Mouse (Mus musculus) thymus, postnatal 36 days (tissue): Measurements from ENCODE around the gene Cubn.

Source experiments
- DNase-seq, 2 experiments: peaks; one replicate each; pipeline ENCODE4 v3.0.0; 2022; ENCODE audit warnings: mixed read lengths in 2 of 2

Cubn gene

DNA sequence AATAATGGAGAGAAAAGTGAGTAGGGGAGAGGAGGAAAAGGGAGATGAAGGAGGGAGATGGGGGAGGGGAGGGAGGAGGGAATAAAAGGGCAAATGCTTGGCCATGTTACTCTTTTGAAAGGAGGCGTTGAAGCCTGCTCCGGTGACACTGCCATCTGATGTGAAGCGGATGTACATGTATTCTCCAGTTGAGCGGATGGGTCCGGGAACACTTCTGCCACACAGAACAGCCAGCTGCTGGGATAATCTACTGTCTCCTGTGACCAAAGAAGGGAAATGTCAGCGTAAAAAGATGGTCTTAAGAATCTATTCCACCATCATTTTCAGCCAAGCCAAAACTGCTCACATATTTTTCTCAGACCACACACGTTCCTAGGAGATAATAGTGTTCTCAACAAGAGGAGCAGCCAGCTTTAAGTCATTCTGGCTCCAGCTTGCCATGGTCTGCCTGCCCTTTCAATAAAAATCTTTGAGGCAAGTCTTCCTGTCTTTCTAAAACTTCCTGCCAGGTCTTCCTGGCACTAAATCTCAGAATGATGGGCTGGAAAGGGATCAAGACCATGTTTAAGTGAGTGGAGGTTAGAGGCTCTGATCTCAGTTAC is 149.2 kb downstream of the Cubn start:
- no peak for DNase-seq

DNA sequence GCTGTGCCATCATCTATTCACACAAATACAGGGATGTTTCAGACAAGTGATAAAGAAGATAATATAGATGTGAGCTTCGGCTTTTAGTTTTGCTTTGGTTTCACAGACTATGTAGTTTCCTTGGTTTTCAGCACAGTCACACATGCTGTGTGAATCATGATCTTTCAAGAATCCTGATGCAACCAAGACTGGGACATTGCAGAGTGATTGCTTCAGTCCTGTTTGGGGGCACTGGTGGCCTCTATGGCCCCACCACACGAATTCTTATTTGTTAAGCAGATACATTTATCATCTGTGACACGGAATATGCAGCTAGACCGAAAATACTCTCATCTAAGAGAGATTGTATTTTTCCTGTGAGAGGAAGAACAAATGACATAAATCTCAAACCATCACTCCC is 156.2 kb downstream of the Cubn start:
- DNase-seq, result no peak

DNA sequence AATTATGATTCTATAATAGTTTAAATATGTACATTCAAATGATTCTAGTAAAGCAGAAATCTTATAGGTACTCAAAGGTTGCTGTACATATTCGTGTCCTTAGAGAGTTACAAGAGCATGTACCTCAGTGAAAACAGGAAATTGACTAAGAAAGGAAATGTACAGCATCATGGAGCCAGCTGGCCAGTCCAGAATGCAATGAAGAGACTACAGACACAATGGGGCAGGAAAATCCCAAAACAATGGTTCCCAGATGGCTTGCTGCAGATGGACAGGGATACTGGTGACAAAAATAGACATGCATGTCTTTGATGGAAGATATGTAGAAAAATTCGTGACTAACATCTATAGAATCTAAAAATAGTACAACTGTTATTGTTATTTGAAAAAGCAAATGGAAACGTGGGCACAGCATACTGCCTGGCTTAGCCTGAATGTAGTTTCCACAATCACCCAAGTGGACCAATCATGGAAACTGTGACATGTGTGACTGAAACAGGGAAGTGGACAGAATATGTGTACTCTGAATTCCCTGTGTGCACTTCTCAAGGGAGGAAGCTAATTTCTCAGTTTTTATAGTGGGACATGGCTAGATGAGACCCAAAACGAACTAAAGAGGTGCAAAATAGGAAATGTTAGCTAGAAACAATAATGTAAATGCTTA is 161.7 kb downstream of the Cubn start:
- DNase-seq, result no peak

DNA sequence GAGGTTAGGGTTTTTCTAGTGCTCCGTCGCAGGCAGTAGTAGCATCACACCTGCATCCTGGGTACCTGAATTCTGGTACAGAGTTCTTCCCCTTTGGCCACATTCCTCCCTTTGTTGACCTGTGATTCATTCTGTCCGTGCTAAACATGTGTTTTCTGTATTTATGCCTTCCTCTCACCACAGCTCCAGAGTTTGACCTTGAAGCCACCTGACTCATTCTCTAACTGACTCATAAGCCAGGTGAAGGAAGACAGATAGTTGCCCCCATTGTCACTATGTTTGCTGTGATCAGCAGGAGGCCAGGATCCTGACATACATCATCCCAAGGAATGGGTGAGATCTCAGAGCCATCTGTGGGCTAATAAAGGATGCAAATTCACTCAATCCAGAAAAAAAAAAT is 188.2 kb downstream of the Cubn start:
- DNase-seq, result no peak

DNA sequence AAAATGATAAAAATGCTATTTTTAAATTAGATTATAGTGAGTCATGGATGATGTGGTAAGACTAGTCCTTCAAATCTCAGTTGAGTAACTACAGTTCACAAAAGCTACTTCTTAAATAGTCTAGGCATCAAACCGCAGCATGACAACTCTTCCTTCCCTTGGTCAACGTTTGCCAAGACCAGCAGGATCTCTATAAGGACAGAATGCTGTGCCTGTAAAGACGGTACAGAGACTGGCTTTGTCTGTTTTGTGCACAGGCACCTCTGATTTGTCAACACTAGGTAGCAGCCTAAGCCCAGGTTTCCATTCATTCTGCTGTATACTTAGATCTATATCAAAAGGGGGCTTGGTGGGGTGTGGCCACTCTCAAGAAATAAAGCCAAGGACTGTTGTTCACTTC is 192.6 kb downstream of the Cubn start:
- DNase-seq, result peak; percentile 13 to 18

DNA sequence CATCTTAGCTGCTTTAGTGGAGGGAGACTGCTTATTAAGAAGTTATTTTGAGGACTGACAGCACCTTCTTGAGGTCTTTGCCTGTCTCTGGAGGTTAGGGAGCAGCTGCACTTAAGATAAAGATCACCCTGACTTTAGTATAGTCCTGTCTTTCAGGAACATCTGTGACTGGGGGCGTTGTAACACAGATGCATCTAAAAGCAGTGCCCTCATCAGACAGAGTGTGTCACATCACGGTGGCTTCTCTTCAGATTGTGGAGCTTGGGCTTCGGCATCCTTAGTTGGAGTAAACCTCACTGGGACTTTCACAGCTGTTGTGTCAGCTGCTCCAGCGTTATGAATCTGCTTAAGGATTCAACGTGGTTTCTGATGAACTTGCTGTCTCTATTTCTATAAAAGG is 193.9 kb downstream of the Cubn start:
- peak; percentile 7 to 23 for DNase-seq

DNA sequence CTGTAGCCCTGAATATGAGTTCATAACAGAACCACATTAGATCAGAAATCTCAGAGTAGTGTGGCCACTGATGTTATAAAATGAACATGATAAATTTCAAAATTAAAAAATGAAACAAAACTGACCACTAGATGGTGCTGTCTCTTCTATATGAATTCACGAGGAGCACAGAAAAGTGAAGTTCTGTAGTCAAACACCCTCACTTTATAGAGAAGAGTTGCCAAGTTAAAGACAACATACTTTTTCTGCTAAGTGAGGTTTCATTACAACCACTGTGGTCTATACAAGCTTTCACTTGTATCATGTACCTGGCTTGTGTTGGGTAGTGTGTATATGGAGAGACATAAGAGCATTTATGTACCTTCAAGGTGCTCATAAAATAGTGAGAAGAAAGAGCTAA is 201.0 kb downstream of the Cubn start:
- no peak for DNase-seq

DNA sequence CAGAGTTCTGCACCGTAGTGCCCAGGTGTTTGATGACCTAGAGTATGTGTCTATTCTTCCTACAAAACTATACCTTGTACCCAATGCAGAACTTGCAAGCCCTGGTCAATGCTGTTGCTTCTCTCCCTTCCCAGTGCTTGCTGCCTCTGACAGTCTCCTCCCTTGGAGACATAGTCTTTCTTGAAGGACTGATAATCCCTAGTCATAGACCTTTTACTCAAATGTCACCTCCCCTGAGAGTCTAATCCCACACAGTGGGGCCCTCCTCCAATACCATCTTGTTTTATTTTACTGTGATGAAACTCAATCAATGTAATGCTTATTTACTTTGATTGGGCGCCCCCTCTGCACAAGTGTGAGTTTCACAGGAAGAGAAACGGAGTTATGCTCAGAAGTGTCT is 201.5 kb downstream of the Cubn start:
- no peak for DNase-seq

DNA sequence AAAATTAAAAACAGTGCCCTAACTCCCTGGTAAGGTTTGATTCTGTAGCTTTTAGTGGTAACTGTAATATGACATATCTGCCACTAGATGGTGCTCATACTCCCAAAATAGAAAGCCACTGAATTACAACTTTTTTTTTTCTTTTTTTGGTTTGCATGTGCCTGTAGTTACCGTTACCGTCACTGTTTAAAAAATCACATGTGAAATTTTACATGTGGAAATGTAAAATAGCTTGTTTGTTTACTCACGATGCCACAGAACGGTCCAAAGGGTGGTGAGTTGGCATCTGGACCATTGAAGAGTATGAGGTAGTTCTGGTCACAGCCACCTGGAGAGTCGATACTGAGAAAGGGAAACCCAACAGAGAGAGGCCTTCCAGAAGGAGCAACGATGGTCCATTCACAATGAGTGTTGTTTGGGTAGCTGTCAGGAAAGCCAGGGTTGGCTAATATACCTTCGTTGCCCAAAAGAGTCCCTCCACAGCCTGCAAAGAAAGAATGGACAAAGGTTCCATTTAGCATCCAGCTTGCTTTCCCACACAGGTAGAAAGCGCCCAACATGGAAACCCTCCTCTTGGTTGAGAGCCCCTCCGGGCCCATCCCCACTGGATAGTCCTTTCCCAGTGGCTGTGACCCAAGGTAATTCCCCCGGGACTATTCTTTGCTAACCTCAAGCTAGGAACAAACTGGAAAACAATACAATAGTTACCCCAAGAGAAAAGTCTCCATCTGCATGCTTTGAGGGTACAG is 213.3 kb downstream of the Cubn start:
- no peak for DNase-seq

DNA sequence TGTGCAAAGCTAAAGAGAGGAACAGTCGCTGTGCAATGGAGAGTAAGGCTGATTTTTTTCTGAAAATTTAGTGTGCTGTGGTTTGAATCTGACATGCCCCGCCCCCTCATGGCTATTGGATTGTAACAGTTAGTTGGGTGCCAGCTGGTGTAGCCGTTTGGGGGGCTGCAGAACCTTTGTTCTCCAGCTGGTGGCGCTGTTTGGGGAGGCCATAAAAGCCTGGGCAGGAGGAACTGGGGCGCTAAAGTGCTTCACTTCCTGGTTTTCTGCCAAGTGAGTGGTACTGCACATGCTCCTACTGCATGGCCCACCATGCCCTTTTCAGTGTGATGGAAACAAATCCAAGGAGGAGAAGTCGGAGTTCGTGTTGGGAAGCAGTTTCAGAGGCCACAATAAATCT is 215.7 kb downstream of the Cubn start:
- DNase-seq, result peak in 1 of 2 experiments; percentile 19

DNA sequence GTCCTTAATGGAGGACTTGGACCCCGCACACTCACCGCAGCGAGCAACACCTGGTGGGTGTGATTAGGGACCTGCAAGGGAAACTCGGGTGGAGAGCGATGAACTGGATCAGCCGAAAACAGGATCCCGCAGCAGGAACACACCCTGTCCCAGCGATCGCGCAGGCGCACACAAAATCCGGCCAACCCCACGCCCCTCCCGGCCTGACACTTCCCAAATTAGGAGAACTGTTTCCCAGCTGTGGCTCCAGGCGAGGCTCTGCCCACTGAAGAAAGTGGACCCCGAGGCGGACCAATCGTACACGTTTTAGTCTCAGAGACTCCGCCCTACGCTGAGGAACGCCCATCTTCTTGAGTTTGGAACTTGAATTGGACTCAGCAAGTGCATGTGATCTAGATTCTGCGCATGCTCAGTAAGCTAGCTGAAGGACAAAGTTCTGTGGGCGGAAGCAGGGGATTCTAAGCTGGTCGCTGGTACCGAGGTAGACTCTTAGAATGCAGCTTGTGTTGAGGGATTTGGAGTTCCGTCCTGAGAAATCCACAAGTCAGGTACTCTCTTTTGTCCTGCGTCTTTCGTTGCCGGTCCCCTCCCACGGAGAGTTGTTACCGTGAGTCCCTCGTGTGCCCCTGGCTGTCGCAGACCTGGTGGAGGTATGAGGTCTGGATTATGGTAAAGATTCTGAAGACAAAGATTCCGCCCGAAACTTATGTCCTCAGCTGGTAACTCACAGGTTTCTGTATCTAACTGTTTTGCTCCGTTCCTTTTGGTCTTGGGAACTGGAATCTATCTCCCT is 220.3 kb downstream of the Cubn start, which contains the start of gene Rsu1:
Rsu1 (minus strand) TSS at position 251 of the 793 bp plus-strand sequence.
- peak; percentile 87 to 93 for DNase-seq

DNA sequence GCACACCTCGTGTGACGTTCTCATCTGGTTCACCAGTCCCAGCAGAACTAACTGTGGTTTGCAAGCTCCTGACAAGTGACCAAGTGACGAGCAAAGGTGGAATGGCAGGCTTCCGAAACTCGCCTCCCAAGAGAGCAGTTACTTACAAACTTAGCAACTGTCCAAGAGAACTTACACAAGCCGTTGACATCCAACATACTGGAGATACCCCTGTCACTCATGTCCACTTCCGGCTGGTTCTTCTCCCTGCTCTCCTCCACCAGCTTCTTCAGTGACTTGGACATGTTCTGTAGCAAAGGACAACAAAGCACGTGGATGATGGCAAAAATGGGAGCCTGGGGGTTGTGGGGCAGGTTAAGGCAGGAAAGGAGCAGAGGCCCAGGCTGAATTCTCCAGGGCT is 220.9 kb downstream of the Cubn start:
- no peak for DNase-seq

DNA sequence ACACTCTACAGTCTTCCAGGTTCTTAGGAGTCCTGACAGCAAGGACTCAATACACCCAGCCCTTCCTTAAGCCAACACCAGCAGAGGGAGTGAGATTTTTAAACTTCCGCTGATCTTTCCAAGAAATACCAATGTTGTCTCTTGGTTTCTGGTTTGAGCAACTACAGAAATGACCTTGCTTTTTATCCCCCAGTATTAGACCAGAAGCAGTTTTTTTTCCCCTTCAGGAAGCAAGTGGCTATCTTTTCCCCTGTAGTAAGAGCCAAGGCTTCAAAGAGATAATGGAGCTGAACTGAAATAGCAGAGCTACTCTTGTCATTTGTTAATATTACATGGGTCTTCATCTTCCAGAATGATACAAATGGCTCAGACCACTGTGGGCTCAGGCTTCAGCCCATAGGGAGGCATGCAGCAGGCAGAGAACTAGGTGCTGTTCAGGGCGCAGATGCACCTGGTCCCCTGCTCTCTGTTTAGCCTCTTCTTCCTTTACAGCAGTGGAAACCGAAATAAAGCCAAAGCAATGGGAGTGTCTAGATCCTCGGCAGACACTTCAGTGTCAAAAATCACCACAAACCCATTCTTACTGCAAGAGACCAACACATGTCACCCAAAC is 222.8 kb downstream of the Cubn start:
- DNase-seq, result no peak

DNA sequence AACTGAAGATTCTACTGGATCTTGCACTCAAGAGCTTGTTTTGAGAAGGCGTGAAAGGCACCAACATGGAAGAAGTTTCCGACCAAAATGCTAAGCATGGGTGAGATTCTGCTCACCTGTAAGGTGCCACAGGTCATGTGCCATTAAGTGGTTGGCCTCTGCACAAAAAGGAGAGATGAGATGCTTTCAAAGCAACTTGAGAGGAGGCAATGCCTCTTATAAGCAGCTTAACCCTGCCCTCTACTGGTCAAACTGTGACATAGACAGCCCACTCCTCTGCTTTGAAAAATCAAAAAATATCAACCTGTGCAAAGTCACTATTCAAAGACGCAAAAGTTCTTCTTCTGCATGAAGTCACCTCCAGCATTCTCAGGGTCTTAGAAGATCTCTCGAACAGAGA is 226.7 kb downstream of the Cubn start:
- DNase-seq, result peak in 1 of 2 experiments; percentile 3

DNA sequence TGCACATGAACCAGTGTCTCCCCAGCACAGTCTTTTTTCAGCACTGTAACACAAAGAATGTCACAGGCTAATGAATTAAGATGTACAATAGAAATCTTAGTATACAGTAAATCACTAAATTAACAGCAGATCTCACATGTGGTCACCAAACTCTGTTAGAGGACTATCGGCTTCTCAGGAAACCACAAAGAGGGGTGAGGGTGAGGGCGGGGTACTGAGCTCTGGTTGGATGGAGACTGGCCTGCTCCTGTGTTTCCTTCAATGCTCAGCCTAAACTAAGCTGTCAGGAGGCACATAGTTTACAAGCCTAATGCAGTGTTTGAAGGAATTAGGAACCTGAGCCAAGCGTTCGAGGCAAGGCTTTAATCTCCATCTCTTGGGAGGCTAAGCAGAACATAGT is 228.5 kb downstream of the Cubn start:
- no peak for DNase-seq

DNA sequence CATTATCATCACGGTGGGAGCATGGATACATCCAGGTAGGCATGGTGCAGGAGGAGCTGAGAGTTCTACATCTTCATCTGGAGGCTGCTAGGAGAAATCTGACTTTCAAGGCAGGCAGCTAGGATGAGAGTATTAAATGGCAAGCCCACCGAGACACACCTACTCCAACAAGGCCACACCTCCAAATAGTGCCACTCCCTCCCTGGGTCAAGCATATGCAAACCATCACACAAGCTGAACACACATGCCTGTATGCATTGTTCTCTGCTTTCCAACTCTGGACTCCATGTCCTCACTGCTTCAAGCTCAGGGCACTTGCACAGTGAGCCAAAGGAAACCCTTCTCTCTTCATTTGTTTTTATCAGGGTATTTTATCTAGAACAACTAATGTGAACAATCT is 233.0 kb downstream of the Cubn start:
- no peak for DNase-seq

DNA sequence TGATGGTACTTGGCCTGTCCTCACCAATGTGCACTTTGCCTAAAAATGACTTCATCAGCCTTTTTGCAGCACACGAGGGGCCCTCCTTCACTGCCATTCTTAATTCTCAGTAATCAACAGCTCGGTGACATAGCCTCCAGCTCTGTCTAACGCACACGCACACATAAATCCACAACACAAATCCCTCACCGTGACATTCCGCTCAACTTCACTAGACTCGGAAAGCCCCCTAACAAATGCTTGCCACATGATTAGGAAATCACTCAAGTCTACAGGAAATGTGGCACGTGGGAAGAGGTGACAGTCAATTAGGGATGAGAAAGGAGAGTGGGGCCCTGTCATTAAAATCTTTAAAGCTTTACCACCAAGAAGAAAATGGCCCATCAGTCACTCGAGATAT is 250.9 kb downstream of the Cubn start:
- no peak for DNase-seq

DNA sequence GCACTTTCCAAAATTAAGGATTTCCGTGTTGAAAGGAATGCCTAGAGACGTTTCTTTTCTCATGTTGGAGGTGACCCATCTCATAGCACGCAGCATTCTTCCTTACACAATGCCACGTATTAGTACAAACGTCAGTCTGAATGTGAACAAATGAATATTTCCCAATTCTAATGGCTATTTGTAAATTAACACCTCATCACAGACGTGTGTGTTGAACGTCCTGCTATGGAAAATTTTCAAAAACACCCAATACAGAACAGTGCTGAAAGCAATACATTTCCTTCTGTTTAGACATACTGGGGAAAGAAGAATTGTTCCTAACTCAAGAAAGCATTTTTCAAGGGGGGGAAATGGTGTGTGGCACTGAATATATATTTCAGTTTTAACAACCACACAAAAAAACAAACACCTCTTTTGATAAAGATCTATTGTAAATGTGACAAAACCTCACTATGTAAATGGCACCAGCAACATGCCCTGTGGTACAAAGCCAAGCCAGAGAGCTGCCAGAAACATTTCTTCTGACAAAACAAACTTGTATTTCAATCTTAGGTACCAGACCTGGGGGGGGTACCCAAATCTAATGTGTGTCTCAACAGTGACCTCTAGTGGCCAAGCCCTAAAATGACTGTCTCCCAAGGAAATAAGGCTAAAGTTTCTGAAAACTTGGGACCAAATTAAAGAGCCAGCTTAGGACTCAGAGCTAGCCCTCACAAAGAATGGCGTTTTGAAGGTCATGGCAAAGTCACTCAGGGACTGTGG is 254.3 kb downstream of the Cubn start:
- peak; percentile 19 to 31 for DNase-seq

DNA sequence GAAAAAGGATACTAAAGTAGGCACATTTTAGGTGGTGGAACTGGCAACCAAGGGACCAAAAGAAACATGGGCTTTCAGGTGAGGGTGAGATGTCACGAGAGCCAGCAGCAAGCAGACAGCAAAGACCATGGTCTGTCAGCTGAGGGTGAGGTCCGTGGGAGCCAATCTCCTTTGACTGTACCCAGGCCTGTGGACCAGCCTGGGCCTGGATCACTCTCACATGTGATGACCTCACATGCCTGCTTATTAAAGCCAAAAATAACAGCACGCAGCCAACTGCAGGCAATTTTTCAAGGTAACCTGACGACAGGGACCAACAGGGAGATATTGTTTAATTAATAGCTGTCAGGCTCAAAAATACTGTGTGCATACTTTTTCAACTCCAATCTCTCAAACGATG is 255.9 kb downstream of the Cubn start:
- no peak for DNase-seq

DNA sequence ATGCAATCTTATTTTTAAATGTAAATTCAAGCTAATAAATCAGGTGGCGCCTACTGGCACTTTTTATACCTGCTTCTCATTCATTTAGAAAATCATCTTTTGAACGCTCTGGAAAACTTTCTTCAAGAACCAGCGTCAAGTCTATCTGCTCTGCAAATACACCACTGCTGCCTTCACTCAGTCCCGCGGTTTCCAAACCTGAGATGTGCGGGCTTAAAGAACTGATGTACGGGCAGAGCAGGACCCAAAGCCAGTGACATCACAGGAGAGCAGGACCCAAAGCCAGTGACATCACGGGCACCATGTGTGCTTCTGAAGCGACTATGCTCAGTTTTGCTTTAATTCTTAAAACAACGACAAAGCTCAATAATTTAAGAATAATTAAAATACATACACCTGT is 256.8 kb downstream of the Cubn start:
- DNase-seq, result no peak

DNA sequence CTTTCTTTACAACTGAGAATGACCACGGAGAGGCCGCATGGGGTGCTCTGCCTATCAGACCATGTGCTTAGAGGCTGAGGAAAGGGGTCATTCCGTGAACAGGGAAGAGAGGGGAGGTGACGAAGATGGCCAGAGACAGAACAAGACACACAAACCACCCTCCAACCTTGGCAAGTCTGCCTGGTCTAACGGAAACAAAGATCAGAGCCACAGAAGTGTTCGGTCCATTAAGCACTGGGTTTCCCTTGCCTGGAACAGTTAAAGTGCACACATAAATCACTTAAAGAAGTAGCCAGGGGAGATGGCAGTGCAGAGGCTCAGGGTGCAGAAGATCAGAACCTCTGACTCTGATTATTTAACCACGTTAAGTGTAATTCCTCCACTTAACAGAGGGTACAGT is 257.7 kb downstream of the Cubn start:
- DNase-seq, result no peak

DNA sequence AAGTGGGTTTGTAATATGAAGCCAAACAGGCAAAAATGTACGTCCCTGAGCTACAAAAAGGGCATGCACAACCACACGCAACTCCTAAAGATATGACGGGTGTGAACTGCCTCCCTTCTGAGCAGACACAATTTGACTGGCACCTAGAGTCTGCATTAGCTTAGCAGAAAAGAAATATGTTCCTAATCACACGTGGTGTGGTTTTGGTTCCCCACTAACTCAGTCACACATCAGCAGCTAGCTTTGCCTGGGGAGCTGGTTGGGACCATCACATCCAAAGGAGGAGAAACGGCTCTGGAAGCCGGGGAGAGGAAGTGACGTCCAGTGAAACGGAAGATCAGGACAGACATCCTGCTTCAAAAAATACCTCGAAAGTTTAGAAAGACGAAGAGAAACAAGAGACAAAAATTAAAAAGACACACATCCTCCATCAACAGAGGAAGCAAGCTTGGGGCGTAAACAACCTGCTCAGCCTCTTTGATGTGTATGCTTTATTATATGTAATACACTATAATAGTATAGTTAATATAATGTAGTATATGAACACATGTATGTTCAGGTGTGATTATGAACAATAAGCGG is 258.3 kb downstream of the Cubn start:
- no peak for DNase-seq
